Mouse (Mus musculus) bone marrow macrophage, adult 2 months (primary cell): Measurements from ENCODE around the gene Acvr1b.

Experiments
- CTCF ChIP-seq: IDR thresholded peaks from 2 replicates; pipeline ENCODE4 v1.5.1; 2012; ENCODE audit warnings: low read depth, mild to moderate bottlenecking, low read length, moderate library complexity
- POLR2A ChIP-seq: IDR thresholded peaks from 2 replicates; pipeline ENCODE4 v1.6.1; 2012; ENCODE audit warnings: mild to moderate bottlenecking, low read depth, low read length, borderline replicate concordance

DNA sequence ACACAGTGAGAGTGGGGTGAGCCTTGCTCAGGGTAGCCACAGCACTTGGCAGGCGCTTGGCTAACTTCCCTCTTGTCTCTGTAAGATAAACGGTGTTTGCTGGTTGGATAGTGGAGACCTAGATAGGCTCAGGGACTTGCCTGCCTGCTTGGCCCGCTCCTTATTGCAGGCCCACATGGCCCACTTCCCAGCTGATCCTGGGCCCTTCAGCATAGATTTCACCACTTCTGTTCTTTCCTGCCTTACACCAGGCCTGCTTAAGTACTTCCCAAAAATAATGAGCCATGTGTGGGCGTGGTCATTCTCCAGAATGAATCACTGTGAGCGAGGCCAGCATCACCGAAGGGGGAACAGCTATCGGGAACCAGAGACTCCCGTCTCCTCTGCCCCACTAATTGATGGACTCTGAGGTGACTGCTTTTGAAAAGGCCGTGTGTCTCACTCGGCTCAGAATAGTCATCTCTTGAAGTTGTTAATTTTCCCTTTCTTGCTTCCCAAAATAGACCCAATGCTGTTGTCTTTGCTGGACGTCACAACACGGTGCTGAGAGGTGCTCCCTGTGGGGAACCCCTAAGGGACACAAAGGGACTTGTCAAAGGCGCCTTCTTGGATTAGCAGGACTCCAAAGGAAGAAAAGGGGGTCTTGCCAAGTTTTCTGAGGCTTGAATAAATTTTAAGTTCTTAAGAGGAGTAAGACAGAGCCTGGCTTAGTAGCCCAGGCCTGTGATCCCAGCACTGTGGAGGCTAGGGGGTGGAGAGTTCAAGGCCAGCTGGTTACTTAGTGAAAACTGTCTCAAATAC lies 17.8 kb downstream of the Acvr1b start:
- TF ChIP-seq CTCF, result no peak
- TF ChIP-seq POLR2A, result no peak
